Mouse (Mus musculus) G1E (cell line): ENCODE results near the gene Cxcl14.

ENCODE experiments used
- CTCF ChIP-seq: IDR thresholded peaks from 2 replicates; pipeline ENCODE4 v1.5.1; 2012; ENCODE audit warnings: low read depth, low read length, inconsistent platforms, mixed read lengths
- GATA1 ChIP-seq: IDR thresholded peaks from 2 replicates; pipeline ENCODE4 v1.6.1; 2012; ENCODE audit warnings: borderline replicate concordance, low read length, inconsistent platforms, mixed read lengths
- TAL1 ChIP-seq: conservative IDR thresholded peaks from 2 replicates; pipeline ENCODE4 v1.6.1; 2012; ENCODE audit warnings: low read depth, low read length, inconsistent platforms, mixed read lengths

DNA sequence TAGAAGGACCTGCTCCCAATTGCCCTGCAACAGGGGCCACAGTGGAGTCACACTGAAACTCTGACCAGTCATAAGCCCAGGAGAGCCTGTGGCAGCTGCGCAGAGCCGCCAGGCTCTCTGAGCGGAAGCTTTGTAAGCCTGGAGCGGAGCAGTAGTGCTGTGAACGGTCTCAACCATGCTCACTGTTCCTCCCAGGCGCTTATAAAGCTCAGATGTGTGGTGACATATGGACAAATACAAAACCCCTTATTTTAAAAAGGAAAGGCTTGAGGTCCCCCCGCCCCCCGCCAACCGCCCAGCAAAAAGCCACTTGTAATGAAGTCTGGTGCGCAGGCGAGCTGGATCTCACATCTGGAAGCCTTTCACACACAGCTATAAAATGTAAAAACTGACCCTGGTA, 7.1 kb downstream of the Cxcl14 start:
- TF ChIP-seq CTCF (no peak), TAL1 (no peak), GATA1 (no peak)
